Mouse (Mus musculus): ENCODE data around the gene Armc8. TPM values are rescaled to one million over a fixed set of nuclear protein-coding genes. Genes with fewer than 3 reads are reported as not detected.

The Armc8 gene
- polyA plus RNA-seq, 1 experiment = 10.4 TPM

GRCm38 (mm10) chr9:99441647-99442433, 126.9 kb downstream of the Armc8 start:
- TF ChIP-seq USF1 (IDR thresholded peaks at IDR 0.05; ENCODE audit: low read depth) (no peak), MYOD1 (IDR thresholded peaks at IDR 0.05; ENCODE audit: control insufficient read depth in 1 of 3, insufficient read length in 2 of 3, low read depth in 2 of 3) (no peak), TCF12 (IDR thresholded peaks at IDR 0.05; ENCODE audit: insufficient read depth, poor library complexity, severe bottlenecking) (no peak), REST (IDR thresholded peaks at IDR 0.05; ENCODE audit: insufficient read depth, insufficient read length) (peak; percentile 17), MAX (IDR thresholded peaks at IDR 0.05; ENCODE audit: low read depth) (no peak), SRF (IDR thresholded peaks at IDR 0.05; ENCODE audit: control insufficient read depth, insufficient read length, low read depth) (no peak), MYOG (IDR thresholded peaks at IDR 0.05; ENCODE audit: control insufficient read depth in 1 of 3, insufficient read depth in 1 of 3, insufficient read length in 2 of 3, low read depth in 2 of 3) (peak in 1 of 3 experiments; percentile 8)
- Histone ChIP-seq H3K36me3 (ENCODE audit: control insufficient read depth, insufficient read depth) (no peaks in the 10 kb centered on the region), H3K27me3 (ENCODE audit: control insufficient read depth, insufficient read depth, insufficient read length) (no peaks in the 10 kb centered on the region), H3K4me2 (ENCODE audit: low read depth) (no peak overlapping the region), H3K79me2 (ENCODE audit: control insufficient read depth, insufficient read depth) (no peaks in the 10 kb centered on the region), H3K4me3 (no peak overlapping the region), H3ac (ENCODE audit: control insufficient read depth, insufficient read length) (no peak overlapping the region)

GRCm38 (mm10) chr9:99440941-99441340, 127.8 kb downstream of the Armc8 start:
- TF ChIP-seq MYOD1 (IDR thresholded peaks at IDR 0.05; ENCODE audit: control insufficient read depth in 1 of 3, insufficient read length in 2 of 3, low read depth in 2 of 3) = no peak
- no peak for TF ChIP-seq REST (IDR thresholded peaks at IDR 0.05; ENCODE audit: insufficient read depth, insufficient read length)
- TF ChIP-seq POLR2AphosphoS2 (IDR thresholded peaks at IDR 0.05; ENCODE audit: insufficient read length, low read depth) = no peak
- TF ChIP-seq MYOG (IDR thresholded peaks at IDR 0.05; ENCODE audit: control insufficient read depth in 1 of 3, insufficient read depth in 1 of 3, insufficient read length in 2 of 3, low read depth in 2 of 3) = no peak
- no peak for TF ChIP-seq USF1 (IDR thresholded peaks at IDR 0.05; ENCODE audit: low read depth)
- TF ChIP-seq TCF3 (IDR thresholded peaks at IDR 0.05; ENCODE audit: insufficient read length, low read depth) = no peak
- TF ChIP-seq E2F4 (IDR thresholded peaks at IDR 0.05; ENCODE audit: insufficient read depth) = no peak
- TF ChIP-seq SRF (IDR thresholded peaks at IDR 0.05; ENCODE audit: control insufficient read depth, insufficient read length, low read depth) = no peak
- no peak for TF ChIP-seq POLR2A (IDR thresholded peaks at IDR 0.05; ENCODE audit: insufficient read length, low read depth)
- no peak for TF ChIP-seq CEBPB (IDR thresholded peaks at IDR 0.05; ENCODE audit: insufficient read depth, poor library complexity, severe bottlenecking)
- TF ChIP-seq MAX (IDR thresholded peaks at IDR 0.05; ENCODE audit: low read depth) = no peak
- no peak for TF ChIP-seq TCF12 (IDR thresholded peaks at IDR 0.05; ENCODE audit: insufficient read depth, poor library complexity, severe bottlenecking)

GRCm38 (mm10) chr9:99439064-99439463, 129.6 kb downstream of the Armc8 start:
- TF ChIP-seq TCF3 (IDR thresholded peaks at IDR 0.05; ENCODE audit: insufficient read length, low read depth) = no peak
- TF ChIP-seq MYOG (IDR thresholded peaks at IDR 0.05; ENCODE audit: control insufficient read depth in 1 of 3, insufficient read depth in 1 of 3, insufficient read length in 2 of 3, low read depth in 2 of 3) = no peak
- TF ChIP-seq REST (IDR thresholded peaks at IDR 0.05; ENCODE audit: insufficient read depth, insufficient read length) = no peak
- no peak for TF ChIP-seq TCF12 (IDR thresholded peaks at IDR 0.05; ENCODE audit: insufficient read depth, poor library complexity, severe bottlenecking)
- no peak for TF ChIP-seq SRF (IDR thresholded peaks at IDR 0.05; ENCODE audit: control insufficient read depth, insufficient read length, low read depth)
- no peak for TF ChIP-seq POLR2AphosphoS2 (IDR thresholded peaks at IDR 0.05; ENCODE audit: insufficient read length, low read depth)
- no peak for TF ChIP-seq POLR2A (IDR thresholded peaks at IDR 0.05; ENCODE audit: insufficient read length, low read depth)
- TF ChIP-seq MYOD1 (IDR thresholded peaks at IDR 0.05; ENCODE audit: control insufficient read depth in 1 of 3, insufficient read length in 2 of 3, low read depth in 2 of 3) = no peak
- TF ChIP-seq USF1 (IDR thresholded peaks at IDR 0.05; ENCODE audit: low read depth) = no peak
- no peak for TF ChIP-seq CEBPB (IDR thresholded peaks at IDR 0.05; ENCODE audit: insufficient read depth, poor library complexity, severe bottlenecking)
- TF ChIP-seq E2F4 (IDR thresholded peaks at IDR 0.05; ENCODE audit: insufficient read depth) = no peak
- Histone ChIP-seq H3K27me3 (ENCODE audit: control insufficient read depth, insufficient read depth, insufficient read length) (no peaks in the 10 kb centered on the region), H3ac (ENCODE audit: control insufficient read depth, insufficient read length) (no peak overlapping the region), H3K4me3 (no peak overlapping the region), H3K4me2 (ENCODE audit: low read depth) (no peak overlapping the region), H3K36me3 (ENCODE audit: control insufficient read depth, insufficient read depth) (no peaks in the 10 kb centered on the region), H3K79me2 (ENCODE audit: control insufficient read depth, insufficient read depth) (peaks cover 2% of the 10 kb centered on the region)

More at GRCm38 (mm10) chr9:99440941-99441340, 127.8 kb downstream of the Armc8 start:
- Histone ChIP-seq H3K79me2 (ENCODE audit: control insufficient read depth, insufficient read depth) (peaks cover under 1% of the 10 kb centered on the region), H3K36me3 (ENCODE audit: control insufficient read depth, insufficient read depth) (no peaks in the 10 kb centered on the region), H3ac (ENCODE audit: control insufficient read depth, insufficient read length) (no peak overlapping the region), H3K27me3 (ENCODE audit: control insufficient read depth, insufficient read depth, insufficient read length) (no peaks in the 10 kb centered on the region), H3K4me3 (no peak overlapping the region), H3K4me2 (ENCODE audit: low read depth) (no peak overlapping the region)

- Histone ChIP-seq H3K79me2 (ENCODE audit: control insufficient read depth, insufficient read depth) (peaks cover 2% of the 10 kb centered on the region), H3K4me3 (peak overlapping the region; percentile 57)
- TF ChIP-seq E2F4 (IDR thresholded peaks at IDR 0.05; ENCODE audit: insufficient read depth) (no peak), TCF3 (IDR thresholded peaks at IDR 0.05; ENCODE audit: insufficient read length, low read depth) (no peak), USF1 (IDR thresholded peaks at IDR 0.05; ENCODE audit: low read depth) (no peak), MYOG (IDR thresholded peaks at IDR 0.05; ENCODE audit: control insufficient read depth in 1 of 3, insufficient read depth in 1 of 3, insufficient read length in 2 of 3, low read depth in 2 of 3) (no peak), TCF12 (IDR thresholded peaks at IDR 0.05; ENCODE audit: insufficient read depth, poor library complexity, severe bottlenecking) (no peak), REST (IDR thresholded peaks at IDR 0.05; ENCODE audit: insufficient read depth, insufficient read length) (no peak), MAX (IDR thresholded peaks at IDR 0.05; ENCODE audit: low read depth) (no peak), POLR2AphosphoS2 (IDR thresholded peaks at IDR 0.05; ENCODE audit: insufficient read length, low read depth) (no peak), SRF (IDR thresholded peaks at IDR 0.05; ENCODE audit: control insufficient read depth, insufficient read length, low read depth) (no peak), POLR2A (IDR thresholded peaks at IDR 0.05; ENCODE audit: insufficient read length, low read depth) (no peak), MYOD1 (IDR thresholded peaks at IDR 0.05; ENCODE audit: control insufficient read depth in 1 of 3, insufficient read length in 2 of 3, low read depth in 2 of 3) (no peak), CEBPB (IDR thresholded peaks at IDR 0.05; ENCODE audit: insufficient read depth, poor library complexity, severe bottlenecking) (no peak)
Observed at GRCm38 (mm10) chr9:99437781-99438565, 130.7 kb downstream of the Armc8 start.

More at GRCm38 (mm10) chr9:99437781-99438565, 130.7 kb downstream of the Armc8 start:
- H3K27me3 ChIP-seq (ENCODE audit: control insufficient read depth, insufficient read depth, insufficient read length) = no peaks in the 10 kb centered on the region
- H3K36me3 ChIP-seq (ENCODE audit: control insufficient read depth, insufficient read depth) = no peaks in the 10 kb centered on the region
- H3ac ChIP-seq (ENCODE audit: control insufficient read depth, insufficient read length) = no peak overlapping the region
- no peak overlapping the region for H3K4me2 ChIP-seq (ENCODE audit: low read depth)
